Mouse (Mus musculus): ENCODE measurements around the gene Rasal2. TPM values are rescaled to one million over a fixed set of nuclear protein-coding genes. Genes with fewer than 3 reads are reported as not detected.

Gene Rasal2
- polyA plus RNA-seq, 1 experiment from 2014 or later, result 8.8 TPM

- ATAC-seq (ENCODE audit: insufficient read depth, low FRiP score), result no peak
- Histone ChIP-seq H3K27ac (ENCODE audit: low read length) (no peak overlapping the region), H3K4me2 (ENCODE audit: low read depth, low read length) (no peak overlapping the region), H3K9me3 (replicated peaks; ENCODE audit: control insufficient read depth, low read length) (no peaks in the 10 kb centered on the region), H3K4me1 (ENCODE audit: control insufficient read depth, insufficient read depth, low read length) (no peaks in the 10 kb centered on the region), H3K9ac (ENCODE audit: low read length) (no peak overlapping the region), H3K4me3 (replicated peaks; ENCODE audit: low read length) (no peak overlapping the region), H3K36me3 (ENCODE audit: control insufficient read depth, insufficient read depth, low read length) (no peaks in the 10 kb centered on the region), H3K27me3 (ENCODE audit: control insufficient read depth, insufficient read depth, low read length) (no peaks in the 10 kb centered on the region)
- 64% methylated on average over 3 of the region's 3 CpGs for WGBS
These were observed 127.0 kb downstream of the Rasal2 start for GRCm38 (mm10) chr1:157285366-157285765.

DNA sequence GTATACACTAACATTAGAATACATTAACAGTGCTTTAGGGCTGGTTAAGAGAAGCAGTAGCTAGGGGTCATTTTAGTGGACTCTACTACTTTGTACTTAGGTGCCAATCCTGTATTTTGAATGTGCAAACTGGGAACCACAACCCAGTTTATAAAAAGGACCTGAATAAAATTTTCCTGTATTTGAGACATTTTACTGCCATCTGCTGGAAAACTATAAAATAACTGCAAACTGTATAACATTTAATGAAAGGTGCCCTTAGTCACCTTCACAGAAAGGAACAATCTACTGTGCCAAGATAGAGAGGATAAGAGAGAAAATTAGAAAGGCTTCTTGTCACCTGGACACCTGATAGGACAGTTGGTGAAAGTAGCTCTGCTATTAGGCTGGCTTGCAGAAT, 131.6 kb downstream of the Rasal2 start:
- Histone ChIP-seq H3K9ac (ENCODE audit: low read length) (no peak overlapping the region), H3K9me3 (replicated peaks; ENCODE audit: control insufficient read depth, low read length) (no peaks in the 10 kb centered on the region), H3K27me3 (ENCODE audit: control insufficient read depth, insufficient read depth, low read length) (no peaks in the 10 kb centered on the region), H3K4me3 (replicated peaks; ENCODE audit: low read length) (no peak overlapping the region), H3K27ac (ENCODE audit: low read length) (no peak overlapping the region), H3K36me3 (ENCODE audit: control insufficient read depth, insufficient read depth, low read length) (no peaks in the 10 kb centered on the region), H3K4me1 (ENCODE audit: control insufficient read depth, insufficient read depth, low read length) (no peaks in the 10 kb centered on the region), H3K4me2 (ENCODE audit: low read depth, low read length) (no peak overlapping the region)
- no peak for ATAC-seq (ENCODE audit: insufficient read depth, low FRiP score)

- Histone ChIP-seq H3K27me3 (ENCODE audit: control insufficient read depth, insufficient read depth, low read length) (no peaks in the 10 kb centered on the region), H3K4me2 (ENCODE audit: low read depth, low read length) (no peak overlapping the region), H3K4me1 (ENCODE audit: control insufficient read depth, insufficient read depth, low read length) (no peaks in the 10 kb centered on the region), H3K27ac (ENCODE audit: low read length) (no peak overlapping the region), H3K9me3 (replicated peaks; ENCODE audit: control insufficient read depth, low read length) (no peaks in the 10 kb centered on the region), H3K4me3 (replicated peaks; ENCODE audit: low read length) (no peak overlapping the region), H3K36me3 (ENCODE audit: control insufficient read depth, insufficient read depth, low read length) (no peaks in the 10 kb centered on the region), H3K9ac (ENCODE audit: low read length) (no peak overlapping the region)
- WGBS, result 81% methylated on average over 4 of the region's 4 CpGs
- no peak for ATAC-seq (ENCODE audit: insufficient read depth, low FRiP score)
These were observed 136.6 kb downstream of the Rasal2 start for GRCm38 (mm10) chr1:157275672-157276307.

DNA sequence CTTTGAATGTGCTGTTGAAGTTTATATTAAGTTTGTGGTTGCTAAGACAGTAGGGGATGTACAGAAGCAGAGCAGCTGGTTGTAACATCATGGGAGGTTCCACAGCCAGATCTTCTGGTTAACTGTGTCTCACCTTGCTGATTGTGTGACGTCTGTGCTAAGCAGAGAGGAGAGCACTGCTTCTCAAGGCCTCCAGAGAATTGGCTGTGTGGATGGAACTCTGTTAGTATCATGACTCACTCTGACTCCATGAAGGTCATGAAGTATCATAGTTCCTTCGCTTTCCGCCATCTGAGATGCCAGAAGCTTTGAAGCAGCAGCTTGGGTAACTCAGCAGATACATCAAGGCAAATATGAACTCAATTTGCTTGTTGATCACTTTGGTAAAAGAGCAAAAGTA, 144.5 kb downstream of the Rasal2 start:
- 84% methylated on average over 3 of the region's 3 CpGs for WGBS
- Histone ChIP-seq H3K4me1 (ENCODE audit: control insufficient read depth, insufficient read depth, low read length) (no peaks in the 10 kb centered on the region), H3K9ac (ENCODE audit: low read length) (no peak overlapping the region), H3K36me3 (ENCODE audit: control insufficient read depth, insufficient read depth, low read length) (no peaks in the 10 kb centered on the region), H3K9me3 (replicated peaks; ENCODE audit: control insufficient read depth, low read length) (no peaks in the 10 kb centered on the region), H3K4me2 (ENCODE audit: low read depth, low read length) (no peak overlapping the region), H3K27ac (ENCODE audit: low read length) (no peak overlapping the region), H3K4me3 (replicated peaks; ENCODE audit: low read length) (no peak overlapping the region), H3K27me3 (ENCODE audit: control insufficient read depth, insufficient read depth, low read length) (no peaks in the 10 kb centered on the region)
- ATAC-seq (ENCODE audit: insufficient read depth, low FRiP score), result no peak

DNA sequence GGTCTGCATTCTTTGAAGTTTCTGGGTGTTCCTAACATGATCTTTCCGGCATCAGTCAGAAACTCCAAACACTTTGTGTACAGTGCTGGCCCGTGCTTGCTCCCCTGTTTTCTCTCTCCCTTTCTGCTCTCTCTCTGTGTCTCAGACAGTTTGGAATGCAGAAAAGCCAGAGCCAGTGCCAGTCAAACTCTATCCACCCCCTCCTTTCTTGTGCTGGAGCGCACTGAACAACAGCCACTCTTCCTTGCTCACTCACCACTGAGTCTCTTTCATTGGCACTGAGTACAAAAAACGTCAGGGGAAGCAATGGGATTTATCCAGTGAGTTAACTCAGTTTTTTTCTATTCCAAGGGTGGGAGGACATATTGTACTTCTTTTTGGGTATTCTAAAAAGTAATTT, 155.8 kb downstream of the Rasal2 start:
- WGBS, result 24% methylated on average over 4 of the region's 4 CpGs
- H3K9ac ChIP-seq (ENCODE audit: low read length), result no peak overlapping the region
- H3K27me3 ChIP-seq (ENCODE audit: control insufficient read depth, insufficient read depth, low read length), result no peaks in the 10 kb centered on the region
- no peaks in the 10 kb centered on the region for H3K9me3 ChIP-seq (replicated peaks; ENCODE audit: control insufficient read depth, low read length)
- H3K4me2 ChIP-seq (ENCODE audit: low read depth, low read length), result no peak overlapping the region
- no peak overlapping the region for H3K4me3 ChIP-seq (replicated peaks; ENCODE audit: low read length)
- H3K4me1 ChIP-seq (ENCODE audit: control insufficient read depth, insufficient read depth, low read length), result no peaks in the 10 kb centered on the region
- ATAC-seq (ENCODE audit: insufficient read depth, low FRiP score), result peak; percentile 73; the same call in 1 of the 2 replicates
- no peak overlapping the region for H3K27ac ChIP-seq (ENCODE audit: low read length)
- no peaks in the 10 kb centered on the region for H3K36me3 ChIP-seq (ENCODE audit: control insufficient read depth, insufficient read depth, low read length)

DNA sequence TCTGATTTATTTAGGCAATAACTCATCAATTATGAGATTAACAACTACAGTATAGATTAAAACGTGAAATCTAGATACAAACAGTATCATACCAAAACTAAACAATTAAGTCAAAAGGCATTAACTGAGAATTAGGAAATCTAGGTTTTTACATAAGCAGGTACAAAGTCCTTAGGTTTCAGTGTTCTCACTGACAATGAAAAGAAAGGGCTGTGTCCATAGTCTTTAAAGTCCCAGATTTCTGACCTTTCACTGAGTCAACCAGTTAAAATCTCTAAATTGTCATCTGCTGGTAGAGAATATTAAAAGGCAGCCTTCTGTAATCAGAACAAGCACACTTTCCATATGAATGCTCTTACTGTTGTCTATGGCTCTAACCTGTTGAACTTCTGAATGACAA, 156.6 kb downstream of the Rasal2 start:
- Histone ChIP-seq H3K27ac (ENCODE audit: low read length) (no peak overlapping the region), H3K27me3 (ENCODE audit: control insufficient read depth, insufficient read depth, low read length) (no peaks in the 10 kb centered on the region), H3K4me2 (ENCODE audit: low read depth, low read length) (no peak overlapping the region), H3K4me1 (ENCODE audit: control insufficient read depth, insufficient read depth, low read length) (no peaks in the 10 kb centered on the region), H3K4me3 (replicated peaks; ENCODE audit: low read length) (no peak overlapping the region), H3K9me3 (replicated peaks; ENCODE audit: control insufficient read depth, low read length) (no peaks in the 10 kb centered on the region), H3K36me3 (ENCODE audit: control insufficient read depth, insufficient read depth, low read length) (no peaks in the 10 kb centered on the region), H3K9ac (ENCODE audit: low read length) (no peak overlapping the region)
- ATAC-seq (ENCODE audit: insufficient read depth, low FRiP score), result no peak
- WGBS, result 58% methylated on average over 1 of the region's 1 CpGs

GRCm38 (mm10) chr1:157253600-157254490, 158.6 kb downstream of the Rasal2 start:
- Histone ChIP-seq H3K9ac (ENCODE audit: low read length) (no peak overlapping the region), H3K4me1 (ENCODE audit: control insufficient read depth, insufficient read depth, low read length) (no peaks in the 10 kb centered on the region), H3K36me3 (ENCODE audit: control insufficient read depth, insufficient read depth, low read length) (no peaks in the 10 kb centered on the region), H3K27ac (ENCODE audit: low read length) (no peak overlapping the region), H3K4me3 (replicated peaks; ENCODE audit: low read length) (no peak overlapping the region), H3K4me2 (ENCODE audit: low read depth, low read length) (no peak overlapping the region), H3K27me3 (ENCODE audit: control insufficient read depth, insufficient read depth, low read length) (no peaks in the 10 kb centered on the region), H3K9me3 (replicated peaks; ENCODE audit: control insufficient read depth, low read length) (no peaks in the 10 kb centered on the region)
- 46% methylated on average over 9 of the region's 9 CpGs for WGBS
- no peak for ATAC-seq (ENCODE audit: insufficient read depth, low FRiP score)

GRCm38 (mm10) chr1:157248112-157248511, 164.3 kb downstream of the Rasal2 start:
- H3K9me3 ChIP-seq (replicated peaks; ENCODE audit: control insufficient read depth, low read length), result no peaks in the 10 kb centered on the region
- no peak for ATAC-seq (ENCODE audit: insufficient read depth, low FRiP score)
- no peaks in the 10 kb centered on the region for H3K27me3 ChIP-seq (ENCODE audit: control insufficient read depth, insufficient read depth, low read length)

GRCm38 (mm10) chr1:157247341-157247740, 165.1 kb downstream of the Rasal2 start:
- Histone ChIP-seq H3K4me2 (ENCODE audit: low read depth, low read length) (no peak overlapping the region), H3K9ac (ENCODE audit: low read length) (no peak overlapping the region), H3K27ac (ENCODE audit: low read length) (no peak overlapping the region), H3K36me3 (ENCODE audit: control insufficient read depth, insufficient read depth, low read length) (no peaks in the 10 kb centered on the region), H3K9me3 (replicated peaks; ENCODE audit: control insufficient read depth, low read length) (no peaks in the 10 kb centered on the region), H3K4me3 (replicated peaks; ENCODE audit: low read length) (no peak overlapping the region), H3K4me1 (ENCODE audit: control insufficient read depth, insufficient read depth, low read length) (no peaks in the 10 kb centered on the region), H3K27me3 (ENCODE audit: control insufficient read depth, insufficient read depth, low read length) (no peaks in the 10 kb centered on the region)
- ATAC-seq (ENCODE audit: insufficient read depth, low FRiP score), result no peak
- WGBS, result 76% methylated on average over 3 of the region's 3 CpGs

More at GRCm38 (mm10) chr1:157248112-157248511, 164.3 kb downstream of the Rasal2 start:
- Histone ChIP-seq H3K27ac (ENCODE audit: low read length) (no peak overlapping the region), H3K4me2 (ENCODE audit: low read depth, low read length) (no peak overlapping the region), H3K4me3 (replicated peaks; ENCODE audit: low read length) (no peak overlapping the region), H3K9ac (ENCODE audit: low read length) (no peak overlapping the region), H3K4me1 (ENCODE audit: control insufficient read depth, insufficient read depth, low read length) (no peaks in the 10 kb centered on the region), H3K36me3 (ENCODE audit: control insufficient read depth, insufficient read depth, low read length) (no peaks in the 10 kb centered on the region)
- WGBS, result 78% methylated on average over 3 of the region's 3 CpGs

Measured in stomach, embryonic 16.5 days (tissue).